Mouse (Mus musculus) forebrain, postnatal 0 days (tissue): ENCODE measurements around the gene Map3k5. TPM values are rescaled to one million over a fixed set of nuclear protein-coding genes. Genes with fewer than 3 reads are reported as not detected.

Source experiments
- ATAC-seq: fragments of 200-750 bp; cut with Nextera tagmentation; 2 replicates; pipeline ENCODE4 v1.8.0; 2017; ENCODE audit warnings: mild to moderate bottlenecking, moderate library complexity
- DNase-seq: peaks from one replicate; pipeline ENCODE4 v3.0.0-alpha.2; 2015
- H3K27ac ChIP-seq: fragments of 300-500 bp; sonication (generic); 2 replicates; pipeline ENCODE4 v1.5.1; 2014; ENCODE audit warnings: low read depth, mild to moderate bottlenecking, antibody characterized with exemption, low read length, moderate library complexity, mixed read lengths
- H3K27me3 ChIP-seq: fragments of 300-500 bp; sonication (generic); 2 replicates; pipeline ENCODE4 v1.6.1; 2014; ENCODE audit warnings: mild to moderate bottlenecking, low read length, mixed read lengths; ENCODE audit not compliant: insufficient read depth
- H3K36me3 ChIP-seq: fragments of 300-500 bp; sonication (generic); 2 replicates; pipeline ENCODE4 v1.6.1; 2014; ENCODE audit warnings: mild to moderate bottlenecking, moderate library complexity; ENCODE audit not compliant: insufficient read depth
- H3K4me1 ChIP-seq: fragments of 300-500 bp; sonication (generic); 2 replicates; pipeline ENCODE4 v1.6.1; 2014; ENCODE audit warnings: antibody characterized with exemption; ENCODE audit not compliant: insufficient read depth
- H3K4me2 ChIP-seq: fragments of 300-500 bp; sonication (generic); 2 replicates; pipeline ENCODE4 v1.6.1; 2014; ENCODE audit warnings: low read depth, mild to moderate bottlenecking, moderate library complexity
- H3K4me3 ChIP-seq: fragments of 300-500 bp; sonication (generic); 2 replicates; pipeline ENCODE4 v1.5.1; 2014; ENCODE audit warnings: low read depth, low read length, mixed read lengths
- H3K9ac ChIP-seq: fragments of 300-500 bp; sonication (generic); 2 replicates; pipeline ENCODE4 v1.6.1; 2014; ENCODE audit warnings: mild to moderate bottlenecking
- H3K9me3 ChIP-seq: fragments of 300-500 bp; sonication (generic); 2 replicates; pipeline ENCODE4 v1.6.1; 2016; ENCODE audit warnings: low read length
- CTCF ChIP-seq: sonication (generic); IDR thresholded peaks from 2 replicates; pipeline ENCODE4 v1.5.1; 2016; ENCODE audit warnings: antibody characterized with exemption, control low read depth, low read depth
- WGBS: fragments of 180-500 bp; shearing (Covaris S2); extraction: QIAGEN DNeasy Blood & Tissue Kit; methylation state at CpG from one replicate; pipeline ENCODE4 v1.1.7; 2014; 5-methylcytosine and 5-hydroxymethylcytosine counted together
- polyA plus RNA-seq: library from polyadenylated mRNA; unstranded; fragments of >200 nt; fragmentation: Nextera tagmentation; extraction: Ambion mirVana; gene quantifications from 2 replicates; pipeline ENCODE4 v1.2.1, GENCODE M21; 2015
- total RNA-seq: library from RNA; depleted of rRNA; stranded (reverse); fragments of >200 nt; gene quantifications from 2 replicates; pipeline ENCODE4 v1.2.3, GENCODE M21; 2014

Gene Map3k5
- total and polyA plus RNA-seq, 2 experiments from 2014 or later, result 1.3 to 5.8 TPM

DNA sequence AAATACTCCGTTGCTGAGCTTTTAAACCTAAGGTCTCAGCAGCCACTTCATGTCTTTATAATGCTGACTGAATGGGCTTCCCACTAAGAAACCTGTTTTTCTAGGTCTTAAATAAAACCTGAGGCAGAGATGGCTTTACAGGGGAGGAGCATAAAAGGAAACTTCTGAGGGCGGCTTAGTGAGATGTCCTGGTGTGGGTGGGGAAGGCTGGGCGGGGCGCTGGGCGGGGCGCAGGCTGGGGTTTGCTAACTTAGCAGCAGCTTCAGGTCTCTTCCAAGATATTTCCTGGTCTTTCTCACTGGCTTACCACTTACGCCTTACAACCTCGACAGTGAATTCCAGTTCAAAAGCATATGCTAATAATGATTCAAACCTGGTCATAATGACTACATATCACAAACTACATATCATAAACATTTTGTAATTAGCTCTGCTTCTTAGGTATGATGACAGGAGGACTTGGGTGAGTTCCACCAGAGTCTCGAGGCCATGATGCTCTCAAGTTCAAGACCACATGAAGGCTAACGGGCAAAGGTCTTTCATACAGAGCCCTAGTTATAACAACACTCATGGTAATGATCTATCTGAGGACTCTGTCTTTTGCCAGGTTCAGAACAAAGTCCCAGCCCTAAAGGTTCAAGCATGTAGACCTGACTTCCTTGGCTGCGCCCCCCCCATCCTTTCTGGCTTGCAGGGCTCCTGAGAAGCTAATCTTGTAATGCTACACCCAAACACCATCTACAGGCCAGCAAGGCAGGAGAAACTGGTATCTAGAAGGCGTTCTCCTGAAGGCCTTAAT lies 244.7 kb downstream of the Map3k5 start:
- H3K9me3 ChIP-seq, result no peaks in the 10 kb centered on the region
- no peaks in the 10 kb centered on the region for H3K27me3 ChIP-seq
- no peak for DNase-seq
- no peak overlapping the region for H3K4me3 ChIP-seq
- no peak for TF ChIP-seq CTCF
- no peak for ATAC-seq
- H3K4me1 ChIP-seq, result 0 out of 2 replicates have a peak, but pooled peaks cover 8% of the 10 kb centered on the region
- H3K4me2 ChIP-seq, result no peak overlapping the region
- H3K9ac ChIP-seq, result no peak overlapping the region
- no peak overlapping the region for H3K27ac ChIP-seq
- no peaks in the 10 kb centered on the region for H3K36me3 ChIP-seq
- 48% methylated on average over 12 of the region's 12 CpGs for WGBS

DNA sequence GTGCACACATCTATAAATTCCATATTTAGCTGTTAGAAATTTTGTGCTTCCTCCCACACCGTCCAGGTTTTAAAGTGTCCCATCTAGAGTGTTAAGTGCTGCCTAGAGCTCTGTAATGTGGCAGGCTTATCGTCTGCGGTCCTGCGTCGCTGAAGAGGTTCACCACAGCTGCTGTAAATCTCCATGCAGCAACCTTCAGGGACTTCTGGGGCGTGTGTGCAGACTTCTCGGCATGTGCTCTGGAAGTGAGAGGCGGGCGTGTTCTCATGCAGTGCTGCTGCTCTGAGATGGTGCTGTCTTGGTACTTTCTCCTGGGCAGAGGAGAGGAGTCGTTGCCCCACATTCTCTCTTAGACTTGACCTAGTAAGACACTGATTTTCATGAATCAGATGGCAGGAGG lies 246.9 kb downstream of the Map3k5 start:
- no peak for DNase-seq
- H3K27me3 ChIP-seq, result no peaks in the 10 kb centered on the region
- H3K4me3 ChIP-seq, result no peak overlapping the region
- ATAC-seq, result no peak
- H3K4me1 ChIP-seq, result 0 out of 2 replicates have a peak, but pooled peaks cover 8% of the 10 kb centered on the region
- 65% methylated on average over 10 of the region's 10 CpGs for WGBS
- no peak overlapping the region for H3K4me2 ChIP-seq
- H3K27ac ChIP-seq, result no peak overlapping the region
- TF ChIP-seq CTCF, result no peak
- no peaks in the 10 kb centered on the region for H3K36me3 ChIP-seq
- H3K9me3 ChIP-seq, result no peaks in the 10 kb centered on the region
- no peak overlapping the region for H3K9ac ChIP-seq

DNA sequence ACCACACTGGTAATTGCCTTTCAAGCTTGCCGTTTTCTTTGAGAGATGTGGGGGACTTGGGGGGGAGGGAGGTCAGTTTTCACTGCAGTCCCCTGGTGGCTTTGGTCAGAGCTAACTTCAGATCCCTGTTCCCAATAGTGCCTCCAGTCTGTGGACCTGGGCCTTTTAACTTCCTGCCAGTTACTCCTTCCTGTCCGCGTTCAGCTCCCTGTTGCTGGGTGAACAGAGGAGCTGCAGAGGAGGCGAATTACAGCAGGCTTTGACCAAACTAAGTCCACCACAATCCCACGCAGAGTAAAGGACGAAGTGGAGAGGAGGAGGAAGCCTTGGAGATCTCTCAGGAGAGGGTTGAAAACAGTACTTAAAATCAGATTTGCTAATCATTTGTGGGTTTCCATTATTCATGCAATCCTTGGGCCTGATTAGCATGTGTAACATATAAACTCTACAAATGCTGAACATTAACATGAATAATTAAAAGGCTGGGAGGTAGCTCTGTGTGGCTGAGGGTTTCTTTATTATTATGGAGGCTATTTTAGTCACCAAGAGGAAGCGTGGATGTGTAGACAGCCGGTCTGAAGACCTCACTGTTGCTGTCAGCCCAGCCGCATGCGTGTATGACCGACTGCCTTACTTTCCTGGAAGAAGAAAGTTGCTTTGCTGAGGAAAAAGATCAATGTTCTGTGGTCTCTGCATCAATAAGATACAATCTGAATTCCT lies 247.6 kb downstream of the Map3k5 start:
- Histone ChIP-seq H3K9ac (no peak overlapping the region), H3K27ac (no peak overlapping the region), H3K4me2 (no peak overlapping the region), H3K9me3 (no peaks in the 10 kb centered on the region), H3K36me3 (no peaks in the 10 kb centered on the region), H3K4me1 (0 out of 2 replicates have a peak, but pooled peaks cover 8% of the 10 kb centered on the region), H3K27me3 (no peaks in the 10 kb centered on the region), H3K4me3 (no peak overlapping the region)
- DNase-seq, result no peak
- TF ChIP-seq CTCF, result no peak
- 37% methylated on average over 11 of the region's 11 CpGs for WGBS
- ATAC-seq, result peak; percentile 20; the same call in 1 of the 2 replicates

DNA sequence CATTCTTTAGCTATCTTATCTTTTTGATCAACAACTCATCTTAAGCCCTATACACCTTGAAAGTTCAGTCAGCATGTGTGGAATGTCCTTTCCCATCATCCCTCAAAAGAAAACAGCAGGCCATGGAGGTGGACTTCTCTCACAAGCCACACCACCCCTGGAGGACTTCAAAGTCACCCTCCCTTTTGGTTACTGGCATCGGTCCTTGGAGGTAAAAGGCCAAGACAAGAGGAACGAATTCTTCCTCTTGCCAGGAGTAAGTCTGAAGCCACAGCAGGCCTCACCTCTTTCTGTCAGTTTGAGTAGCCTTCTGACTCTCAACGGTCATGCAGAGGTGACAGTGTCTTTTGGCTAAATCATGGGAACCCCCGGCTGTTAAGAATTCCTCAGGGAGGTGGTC lies 250.1 kb downstream of the Map3k5 start:
- H3K9me3 ChIP-seq, result no peaks in the 10 kb centered on the region
- DNase-seq (no peak), ATAC-seq (no peak)
- no peak overlapping the region for H3K4me3 ChIP-seq
- no peak overlapping the region for H3K27ac ChIP-seq
- no peak for TF ChIP-seq CTCF
- WGBS, result 86% methylated on average over 4 of the region's 4 CpGs
- H3K4me2 ChIP-seq, result no peak overlapping the region
- H3K9ac ChIP-seq, result no peak overlapping the region
- no peaks in the 10 kb centered on the region for H3K36me3 ChIP-seq
- H3K27me3 ChIP-seq, result no peaks in the 10 kb centered on the region
- H3K4me1 ChIP-seq, result 0 out of 2 replicates have a peak, but pooled peaks cover 8% of the 10 kb centered on the region

DNA sequence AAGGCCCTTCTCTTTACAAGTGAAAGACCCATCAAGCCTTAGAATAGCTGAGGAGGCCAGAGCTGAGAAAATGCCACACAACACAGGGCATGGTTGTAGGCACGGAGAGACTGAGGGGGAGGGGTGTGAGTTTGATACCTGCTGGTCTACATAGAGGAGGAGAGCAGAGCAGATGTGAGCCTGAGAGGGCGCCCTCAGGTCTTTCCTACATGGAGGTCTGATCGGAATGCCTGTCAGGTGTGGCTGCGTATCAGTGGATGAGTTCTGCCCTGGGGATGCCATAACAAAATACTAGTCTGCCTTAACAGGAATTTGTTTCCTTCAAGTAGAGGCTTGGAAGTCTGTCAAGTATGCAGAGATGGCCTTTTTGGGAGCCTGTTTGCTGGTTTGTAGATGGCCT lies 251.0 kb downstream of the Map3k5 start:
- no peak for ATAC-seq
- no peak overlapping the region for H3K27ac ChIP-seq
- TF ChIP-seq CTCF, result no peak
- H3K36me3 ChIP-seq, result no peaks in the 10 kb centered on the region
- DNase-seq, result no peak
- H3K4me3 ChIP-seq, result no peak overlapping the region
- H3K4me2 ChIP-seq, result no peak overlapping the region
- 0 out of 2 replicates have a peak, but pooled peaks cover 8% of the 10 kb centered on the region for H3K4me1 ChIP-seq
- no peak overlapping the region for H3K9ac ChIP-seq
- WGBS, result 86% methylated on average over 4 of the region's 4 CpGs
- H3K9me3 ChIP-seq, result no peaks in the 10 kb centered on the region
- H3K27me3 ChIP-seq, result no peaks in the 10 kb centered on the region

DNA sequence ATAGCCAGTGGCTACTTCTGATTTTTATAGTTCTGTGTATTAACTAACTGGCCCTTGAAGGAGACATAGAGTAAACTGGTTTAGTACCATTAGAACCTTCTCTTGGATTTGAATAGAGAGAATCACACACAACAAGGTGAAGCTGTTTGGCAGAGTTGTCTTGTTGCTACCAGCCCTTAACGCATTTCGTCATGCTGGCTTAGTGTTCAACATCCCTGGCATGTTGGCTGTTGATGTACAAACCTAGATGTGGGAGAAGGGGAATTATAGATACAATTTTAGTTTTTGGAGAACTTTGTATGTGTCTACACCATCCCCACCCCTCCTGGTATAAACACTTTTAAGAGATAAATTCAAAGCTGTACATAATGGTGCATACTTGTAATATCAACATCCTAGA lies 251.5 kb downstream of the Map3k5 start:
- Histone ChIP-seq H3K4me2 (no peak overlapping the region), H3K4me3 (no peak overlapping the region), H3K36me3 (no peaks in the 10 kb centered on the region), H3K4me1 (0 out of 2 replicates have a peak, but pooled peaks cover 8% of the 10 kb centered on the region), H3K9me3 (no peaks in the 10 kb centered on the region), H3K9ac (no peak overlapping the region), H3K27me3 (no peaks in the 10 kb centered on the region), H3K27ac (no peak overlapping the region)
- ATAC-seq, result no peak
- DNase-seq, result no peak
- TF ChIP-seq CTCF, result no peak
- WGBS, result 96% methylated on average over 2 of the region's 2 CpGs

DNA sequence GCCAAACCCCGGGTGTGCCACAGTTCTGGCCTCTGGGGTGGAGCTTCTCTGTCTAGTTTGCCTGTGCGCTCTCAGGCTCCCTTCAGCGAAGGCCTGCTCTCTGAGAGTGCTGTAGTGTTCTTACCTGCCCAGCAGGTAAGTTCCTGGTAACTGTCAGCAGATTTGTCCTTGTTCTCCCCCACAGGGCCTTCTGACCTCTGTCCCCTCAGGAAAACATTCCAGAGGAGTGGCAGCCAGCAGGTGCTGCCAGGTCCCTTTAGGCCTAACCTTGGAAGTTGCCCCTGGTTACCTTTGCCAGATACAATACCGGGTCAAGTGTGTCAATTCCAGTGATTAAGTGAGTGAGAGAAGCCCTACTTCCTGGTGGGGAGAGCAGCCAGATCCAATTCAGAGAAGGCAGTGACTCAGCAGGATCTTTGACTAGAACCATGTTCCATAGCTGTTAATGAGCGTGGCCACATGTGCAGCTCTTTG lies 252.6 kb downstream of the Map3k5 start:
- Histone ChIP-seq H3K27me3 (no peaks in the 10 kb centered on the region), H3K36me3 (no peaks in the 10 kb centered on the region), H3K27ac (no peak overlapping the region), H3K4me3 (no peak overlapping the region), H3K9me3 (no peaks in the 10 kb centered on the region), H3K4me2 (no peak overlapping the region), H3K4me1 (0 out of 2 replicates have a peak, but pooled peaks cover 3% of the 10 kb centered on the region), H3K9ac (no peak overlapping the region)
- ATAC-seq (no peak), DNase-seq (no peak)
- no peak for TF ChIP-seq CTCF
- WGBS, result 85% methylated on average over 5 of the region's 5 CpGs
